Mouse (Mus musculus) embryonic facial prominence, embryonic 15.5 days (tissue): Measurements from ENCODE around the gene Dus2. TPM values are rescaled to one million over a fixed set of nuclear protein-coding genes. Genes with fewer than 3 reads are reported as not detected.
"Not testable (repeated sequence)": the region's sequence is repeated elsewhere in the genome, so short reads cannot be mapped to it uniquely, and the experiment has no call there.

ENCODE experiments used
- ATAC-seq: fragments of 200-750 bp; cut with Nextera tagmentation; 2 replicates; pipeline ENCODE4 v1.8.0; 2017; ENCODE audit warnings: low read depth, moderate TSS enrichment; ENCODE audit not compliant: insufficient number of reproducible peaks, low FRiP score, low TSS enrichment
- H3K27ac ChIP-seq: fragments of 300-500 bp; sonication (generic); replicated peaks from 2 replicates; pipeline ENCODE4 v1.5.1; 2015; ENCODE audit warnings: mild to moderate bottlenecking, inconsistent platforms
- H3K27me3 ChIP-seq: fragments of 300-500 bp; sonication (generic); 2 replicates; pipeline ENCODE4 v1.6.1; 2015; ENCODE audit warnings: inconsistent platforms
- H3K36me3 ChIP-seq: fragments of 300-500 bp; sonication (generic); 2 replicates; pipeline ENCODE4 v1.6.1; 2015; ENCODE audit warnings: mild to moderate bottlenecking, inconsistent platforms
- H3K4me1 ChIP-seq: fragments of 300-500 bp; sonication (generic); 2 replicates; pipeline ENCODE4 v1.6.1; 2015; ENCODE audit warnings: inconsistent platforms
- H3K4me2 ChIP-seq: fragments of 300-500 bp; sonication (generic); replicated peaks from 2 replicates; pipeline ENCODE4 v1.6.1; 2015; ENCODE audit warnings: mild to moderate bottlenecking, inconsistent platforms
- H3K4me3 ChIP-seq: fragments of 300-500 bp; sonication (generic); replicated peaks from 2 replicates; pipeline ENCODE4 v1.5.1; 2015; ENCODE audit warnings: mild to moderate bottlenecking, inconsistent platforms
- H3K9ac ChIP-seq: fragments of 300-500 bp; sonication (generic); 2 replicates; pipeline ENCODE4 v1.6.1; 2015; ENCODE audit warnings: inconsistent platforms
- H3K9me3 ChIP-seq: fragments of 300-500 bp; sonication (generic); replicated peaks from 2 replicates; pipeline ENCODE4 v1.6.1; 2016; ENCODE audit warnings: inconsistent platforms
- WGBS: fragments of 180-500 bp; shearing (Covaris S2); methylation state at CpG from one replicate; pipeline ENCODE4 v1.1.7; 2015; 5-methylcytosine and 5-hydroxymethylcytosine counted together
- polyA plus RNA-seq: library from polyadenylated mRNA; unstranded; fragments of >200 nt; fragmentation: Nextera tagmentation; extraction: Ambion mirVana; gene quantifications from 2 replicates; pipeline ENCODE4 v1.2.1, GENCODE M21; 2015

Gene Dus2
- polyA plus RNA-seq, 1 experiment from 2014 or later, result 26.0 TPM

- H3K27ac ChIP-seq, result peak overlapping the region; percentile 63
- no peaks in the 10 kb centered on the region for H3K9me3 ChIP-seq
- peak overlapping the region; percentile 94 for H3K4me2 ChIP-seq
- peak overlapping the region; percentile 93 for H3K9ac ChIP-seq
- ATAC-seq, result peak; percentile 89
- H3K27me3 ChIP-seq, result no peaks in the 10 kb centered on the region
- H3K4me3 ChIP-seq, result peak overlapping the region; percentile 81
- 1% methylated on average over 74 of the region's 74 CpGs for WGBS
- peaks cover 15% of the 10 kb centered on the region for H3K36me3 ChIP-seq
- H3K4me1 ChIP-seq, result peaks cover 15% of the 10 kb centered on the region
These were observed 19.9 kb downstream of the Dus2 start for GRCm38 (mm10) chr8:106010748-106011642.

GRCm38 (mm10) chr8:106011643-106011986 lies 20.5 kb downstream of the Dus2 start, which contains the start of gene Ddx28:
TSS of gene Ddx28 (minus strand) at chr8:106011882.
- whole genome bisulfite sequencing, result 1% methylated on average over 6 of the region's 6 CpGs
- Histone ChIP-seq H3K4me1 (peaks cover 15% of the 10 kb centered on the region), H3K4me3 (peak within 1 kb of the TSS; percentile 81), H3K27me3 (no peaks in the 10 kb centered on the region), H3K36me3 (peaks cover 20% of the 10 kb centered on the region), H3K9me3 (no peaks in the 10 kb centered on the region), H3K9ac (peak within 1 kb of the TSS; percentile 93), H3K4me2 (peak within 1 kb of the TSS; percentile 94), H3K27ac (peak within 1 kb of the TSS; percentile 63)
- ATAC-seq, result no peak

- H3K27ac ChIP-seq, ATAC-seq, H3K9me3 ChIP-seq, H3K27me3 ChIP-seq, H3K9ac ChIP-seq: not testable (repeated sequence)
- Histone ChIP-seq H3K4me3 (peak overlapping the region; percentile 81), H3K4me1 (peaks cover 15% of the 10 kb centered on the region), H3K4me2 (peak overlapping the region; percentile 94), H3K36me3 (peaks cover 24% of the 10 kb centered on the region)
- 81% methylated on average over 8 of the region's 8 CpGs for WGBS
These were observed 21.1 kb downstream of the Dus2 start for GRCm38 (mm10) chr8:106012203-106012602.

- H3K4me2 ChIP-seq, result no peak overlapping the region
- H3K4me3 ChIP-seq, result no peak overlapping the region
- 93% methylated on average over 6 of the region's 6 CpGs for WGBS
- H3K27ac ChIP-seq, result no peak overlapping the region
- no peak for ATAC-seq
- no peak overlapping the region for H3K9ac ChIP-seq
- H3K4me1 ChIP-seq, result no peaks in the 10 kb centered on the region
- no peaks in the 10 kb centered on the region for H3K27me3 ChIP-seq
- H3K9me3 ChIP-seq, result no peaks in the 10 kb centered on the region
- H3K36me3 ChIP-seq, result peaks cover 42% of the 10 kb centered on the region
These were observed 25.1 kb downstream of the Dus2 start for GRCm38 (mm10) chr8:106016284-106016683.

- no peak overlapping the region for H3K27ac ChIP-seq
- no peak overlapping the region for H3K9ac ChIP-seq
- no peak overlapping the region for H3K4me2 ChIP-seq
- ATAC-seq, result no peak
- H3K4me3 ChIP-seq, result no peak overlapping the region
- 88% methylated on average over 7 of the region's 7 CpGs for WGBS
- H3K36me3 ChIP-seq, result peaks cover 47% of the 10 kb centered on the region
- H3K4me1 ChIP-seq, result no peaks in the 10 kb centered on the region
- no peaks in the 10 kb centered on the region for H3K27me3 ChIP-seq
- H3K9me3 ChIP-seq, result no peaks in the 10 kb centered on the region
These were observed 26.0 kb downstream of the Dus2 start for GRCm38 (mm10) chr8:106017130-106017529.

GRCm38 (mm10) chr8:106018039-106018438 lies 26.9 kb downstream of the Dus2 start:
- no peaks in the 10 kb centered on the region for H3K27me3 ChIP-seq
- peaks cover 47% of the 10 kb centered on the region for H3K36me3 ChIP-seq
- no peaks in the 10 kb centered on the region for H3K4me1 ChIP-seq
- H3K9me3 ChIP-seq, result no peaks in the 10 kb centered on the region
- H3K4me3 ChIP-seq, result no peak overlapping the region
- WGBS, result 87% methylated on average over 3 of the region's 3 CpGs
- H3K27ac ChIP-seq, result no peak overlapping the region
- no peak overlapping the region for H3K4me2 ChIP-seq
- ATAC-seq, result no peak
- H3K9ac ChIP-seq, result no peak overlapping the region

- ATAC-seq, result no peak
- Histone ChIP-seq H3K9me3 (no peaks in the 10 kb centered on the region), H3K27ac (no peak overlapping the region), H3K4me3 (no peak overlapping the region), H3K4me1 (no peaks in the 10 kb centered on the region), H3K4me2 (no peak overlapping the region), H3K36me3 (peaks cover 47% of the 10 kb centered on the region), H3K27me3 (no peaks in the 10 kb centered on the region), H3K9ac (no peak overlapping the region)
These were observed 31.3 kb downstream of the Dus2 start for GRCm38 (mm10) chr8:106022483-106022882.

GRCm38 (mm10) chr8:106038721-106039120 lies 47.6 kb downstream of the Dus2 start:
- Histone ChIP-seq H3K9me3 (no peaks in the 10 kb centered on the region), H3K4me3 (no peak overlapping the region), H3K36me3 (peaks cover 19% of the 10 kb centered on the region), H3K9ac (no peak overlapping the region), H3K4me1 (no peaks in the 10 kb centered on the region), H3K27me3 (no peaks in the 10 kb centered on the region), H3K27ac (no peak overlapping the region), H3K4me2 (no peak overlapping the region)
- ATAC-seq, result no peak
- WGBS, result 89% methylated on average over 10 of the region's 10 CpGs

- H3K27me3 ChIP-seq, result no peaks in the 10 kb centered on the region
- no peak overlapping the region for H3K4me3 ChIP-seq
- H3K9me3 ChIP-seq, result no peaks in the 10 kb centered on the region
- H3K27ac ChIP-seq, result no peak overlapping the region
- H3K4me1 ChIP-seq, result no peaks in the 10 kb centered on the region
- H3K36me3 ChIP-seq, result peaks cover 16% of the 10 kb centered on the region
- no peak for ATAC-seq
- H3K4me2 ChIP-seq, result no peak overlapping the region
- 82% methylated on average over 4 of the region's 4 CpGs for WGBS
- no peak overlapping the region for H3K9ac ChIP-seq
These were observed 48.5 kb downstream of the Dus2 start for GRCm38 (mm10) chr8:106039605-106040004.

GRCm38 (mm10) chr8:106040218-106040617 lies 49.1 kb downstream of the Dus2 start:
- Histone ChIP-seq H3K9ac (no peak overlapping the region), H3K4me1 (no peaks in the 10 kb centered on the region), H3K27ac (no peak overlapping the region), H3K4me2 (no peak overlapping the region), H3K9me3 (no peaks in the 10 kb centered on the region), H3K36me3 (peaks cover 21% of the 10 kb centered on the region), H3K4me3 (no peak overlapping the region), H3K27me3 (no peaks in the 10 kb centered on the region)
- 68% methylated on average over 4 of the region's 4 CpGs for WGBS
- no peak for ATAC-seq

- whole genome bisulfite sequencing, result 71% methylated on average over 2 of the region's 2 CpGs
- Histone ChIP-seq H3K27me3 (no peaks in the 10 kb centered on the region), H3K9me3 (no peaks in the 10 kb centered on the region), H3K4me3 (no peak overlapping the region), H3K36me3 (peaks cover 19% of the 10 kb centered on the region), H3K4me2 (no peak overlapping the region), H3K4me1 (no peaks in the 10 kb centered on the region), H3K9ac (no peak overlapping the region), H3K27ac (no peak overlapping the region)
- ATAC-seq, result no peak
These were observed 51.9 kb downstream of the Dus2 start for GRCm38 (mm10) chr8:106043055-106043454.

- no peak overlapping the region for H3K9ac ChIP-seq
- no peak overlapping the region for H3K4me2 ChIP-seq
- H3K4me1 ChIP-seq, result no peaks in the 10 kb centered on the region
- no peaks in the 10 kb centered on the region for H3K9me3 ChIP-seq
- ATAC-seq, result peak; percentile 83
- WGBS, result 81% methylated on average over 3 of the region's 3 CpGs
- no peaks in the 10 kb centered on the region for H3K27me3 ChIP-seq
- H3K27ac ChIP-seq, result no peak overlapping the region
- peaks cover 22% of the 10 kb centered on the region for H3K36me3 ChIP-seq
- H3K4me3 ChIP-seq, result no peak overlapping the region
These were observed 53.0 kb downstream of the Dus2 start for GRCm38 (mm10) chr8:106044151-106044550.
